Mouse (Mus musculus) limb, embryonic 10.5 days (tissue): ENCODE measurements around the gene Rapsn. TPM values are rescaled to one million over a fixed set of nuclear protein-coding genes. Genes with fewer than 3 reads are reported as not detected.

Experiments used
- DNase-seq: peaks from one replicate; pipeline ENCODE4 v3.0.0-alpha.2; 2017; ENCODE audit warnings: low spot score
- H3K27ac ChIP-seq: fragments of 300-500 bp; sonication (generic); 2 replicates; pipeline ENCODE4 v1.5.1; 2016; ENCODE audit warnings: mild to moderate bottlenecking
- H3K27me3 ChIP-seq: fragments of 300-500 bp; sonication (generic); 2 replicates; pipeline ENCODE4 v1.6.1; 2016; ENCODE audit warnings: low read depth, mild to moderate bottlenecking; ENCODE audit not compliant: poor library complexity, severe bottlenecking
- H3K36me3 ChIP-seq: fragments of 300-500 bp; sonication (generic); 2 replicates; pipeline ENCODE4 v1.6.1; 2016; ENCODE audit warnings: mild to moderate bottlenecking, moderate library complexity
- H3K4me1 ChIP-seq: fragments of 300-500 bp; sonication (generic); 2 replicates; pipeline ENCODE4 v1.6.1; 2016
- H3K4me3 ChIP-seq: fragments of 300-500 bp; sonication (generic); 2 replicates; pipeline ENCODE4 v1.5.1; 2016; ENCODE audit warnings: mild to moderate bottlenecking, moderate library complexity
- H3K9me3 ChIP-seq: fragments of 300-500 bp; sonication (generic); replicated peaks from 2 replicates; pipeline ENCODE4 v1.6.1; 2016; ENCODE audit warnings: mild to moderate bottlenecking
- WGBS: fragments of 180-500 bp; shearing (Covaris S2); methylation state at CpG from one replicate; pipeline ENCODE4 v1.1.7; 2016; 5-methylcytosine and 5-hydroxymethylcytosine counted together
- polyA plus RNA-seq: library from polyadenylated mRNA; unstranded; fragments of >200 nt; fragmentation: Nextera tagmentation; extraction: Ambion mirVana; gene quantifications from 2 replicates; pipeline ENCODE4 v1.2.1, GENCODE M21; 2016

Rapsn gene
- polyA plus RNA-seq, 1 experiment from 2014 or later: 1.4 TPM

DNA sequence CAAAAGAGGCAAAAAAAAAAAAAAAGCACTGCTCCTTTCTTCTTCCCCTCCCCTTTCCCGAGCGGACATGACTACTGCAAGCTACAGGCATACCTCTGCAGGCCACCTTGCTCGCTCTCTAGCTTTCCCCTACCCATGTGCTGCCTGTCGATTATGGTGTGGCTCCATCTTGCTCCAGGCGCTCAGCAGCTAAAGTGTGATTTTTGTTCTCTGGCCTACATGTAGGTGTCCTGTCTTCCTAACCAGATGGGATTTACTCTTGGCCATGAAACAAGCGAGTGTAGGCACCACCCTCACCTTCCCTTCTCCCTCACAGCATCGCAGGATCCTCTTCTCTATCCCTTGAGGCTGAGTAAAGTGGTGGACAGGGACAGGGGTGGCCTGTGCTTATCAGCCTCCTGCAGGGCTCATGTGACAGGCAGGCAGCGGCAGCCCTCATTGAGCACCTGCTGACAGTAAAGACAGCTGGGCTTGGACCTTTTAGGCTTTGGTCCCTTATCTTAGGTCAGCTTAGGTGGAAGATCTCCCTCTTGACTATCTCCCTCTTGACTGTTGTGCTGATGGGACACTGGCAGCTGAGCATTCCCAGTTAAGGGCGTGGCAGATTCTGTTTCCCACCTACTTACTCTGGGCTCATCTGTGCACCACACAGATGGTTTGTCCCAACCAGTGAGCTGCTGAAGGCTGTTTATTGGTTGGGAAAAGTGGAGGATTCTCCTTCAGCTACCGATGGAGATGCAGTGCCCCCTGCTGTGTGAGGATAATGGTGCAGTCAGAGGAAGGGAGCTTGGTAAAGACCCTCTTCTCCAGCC lies 25.3 kb downstream of the Rapsn start:
- Histone ChIP-seq H3K9me3 (no peaks in the 10 kb centered on the region), H3K4me1 (no peaks in the 10 kb centered on the region), H3K27me3 (no peaks in the 10 kb centered on the region), H3K36me3 (peaks cover 96% of the 10 kb centered on the region), H3K4me3 (no peak overlapping the region), H3K27ac (no peak overlapping the region)
- WGBS: 86% methylated on average over 10 of the region's 10 CpGs
- DNase-seq: no peak

DNA sequence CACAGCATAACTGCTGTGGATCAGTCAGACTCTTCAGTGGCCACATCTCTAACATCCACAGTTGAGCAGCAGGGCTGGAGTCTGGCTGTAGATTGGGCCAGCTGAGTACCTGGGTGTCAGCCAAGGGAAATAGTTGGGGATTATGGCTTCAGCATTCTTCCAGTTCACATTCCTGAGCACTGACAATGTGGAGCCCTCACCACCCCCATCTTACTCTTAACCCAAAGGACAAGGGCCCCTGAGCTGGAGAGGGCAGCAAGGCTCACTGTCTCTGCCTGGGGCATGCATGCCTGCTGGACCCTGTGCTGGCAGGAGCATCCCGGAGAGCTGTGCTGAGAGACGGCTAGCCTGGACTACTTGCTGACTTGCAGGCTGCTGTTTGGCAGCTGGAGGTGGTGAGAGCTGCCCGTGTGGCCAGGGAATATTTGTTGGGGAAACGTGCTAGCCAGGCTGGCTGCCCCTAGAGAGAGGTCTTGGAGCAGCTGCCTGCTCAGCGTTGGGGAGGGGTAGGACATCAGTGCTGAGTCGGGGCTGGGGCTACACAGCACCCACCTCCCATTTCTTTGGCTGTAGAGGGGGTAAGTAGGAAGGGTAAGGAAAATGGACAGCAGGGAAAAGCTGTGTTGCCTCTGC lies 26.5 kb downstream of the Rapsn start:
- Histone ChIP-seq H3K4me1 (no peaks in the 10 kb centered on the region), H3K36me3 (peaks cover 92% of the 10 kb centered on the region), H3K9me3 (no peaks in the 10 kb centered on the region), H3K27me3 (no peaks in the 10 kb centered on the region), H3K4me3 (no peak overlapping the region), H3K27ac (no peak overlapping the region)
- WGBS: 87% methylated on average over 6 of the region's 6 CpGs
- no peak for DNase-seq

DNA sequence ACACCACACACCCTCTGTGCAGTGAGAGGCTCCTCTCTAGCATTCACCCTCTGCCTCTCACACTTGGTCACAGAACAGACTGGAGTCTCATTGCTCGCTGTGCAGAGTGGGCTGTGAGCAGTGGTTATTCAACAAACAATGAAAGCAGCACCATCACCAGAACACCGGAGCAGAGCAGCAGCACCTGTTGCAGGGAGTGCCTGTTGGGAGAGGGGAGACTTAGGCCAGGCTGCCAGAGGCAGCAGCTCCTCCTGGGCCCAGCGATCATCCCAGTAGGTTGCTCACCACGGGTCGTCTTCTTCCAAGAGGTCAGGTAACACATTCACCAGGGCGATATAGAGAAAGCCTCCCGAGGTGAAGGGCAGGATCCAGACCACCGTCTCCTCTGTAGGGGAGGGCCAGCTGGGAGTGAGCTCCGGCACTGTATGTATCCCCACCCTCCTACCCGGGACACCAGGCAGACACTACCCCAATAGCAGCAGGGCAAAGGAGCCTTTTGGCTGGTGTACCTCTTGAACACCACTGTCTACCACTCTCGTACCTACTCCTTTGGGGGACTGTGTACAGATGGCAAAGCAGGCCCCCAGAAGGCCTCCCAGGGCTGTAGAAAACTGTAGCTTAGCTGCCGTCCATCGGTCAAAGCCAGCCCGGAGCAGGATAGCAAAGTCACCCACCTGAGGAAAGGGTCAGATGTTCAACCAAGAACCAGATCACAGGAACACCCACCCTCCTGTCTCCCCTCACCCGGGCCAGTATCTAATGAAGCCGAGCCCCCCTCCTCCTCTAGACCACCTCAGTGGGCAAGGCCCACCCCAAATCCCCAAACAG lies 27.6 kb downstream of the Rapsn start:
- Histone ChIP-seq H3K4me3 (no peak overlapping the region), H3K27me3 (no peaks in the 10 kb centered on the region), H3K36me3 (peaks cover 90% of the 10 kb centered on the region), H3K9me3 (no peaks in the 10 kb centered on the region), H3K4me1 (no peaks in the 10 kb centered on the region), H3K27ac (no peak overlapping the region)
- no peak for DNase-seq
- 92% methylated on average over 16 of the region's 16 CpGs for WGBS

DNA sequence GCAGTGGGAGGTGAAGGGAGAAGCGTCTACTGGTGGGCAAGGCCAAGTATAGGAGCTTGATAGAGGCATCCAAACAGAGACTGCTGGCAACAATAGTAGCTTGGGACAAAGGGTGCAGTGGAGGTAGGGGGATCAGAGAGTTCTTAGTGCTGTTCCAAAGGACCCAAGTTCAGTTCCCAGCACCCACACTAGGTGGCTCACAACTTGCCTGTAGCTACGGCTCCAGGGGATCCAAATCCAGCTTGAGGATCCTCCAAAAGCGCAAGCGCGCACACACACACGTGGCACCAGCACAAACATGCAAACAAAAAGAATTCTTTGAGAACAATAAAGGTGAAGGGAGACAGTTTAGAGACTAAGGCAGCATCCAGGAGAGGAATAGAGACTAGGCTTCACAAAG lies 28.8 kb downstream of the Rapsn start:
- H3K36me3 ChIP-seq: peaks cover 81% of the 10 kb centered on the region
- no peak for DNase-seq
- no peak overlapping the region for H3K27ac ChIP-seq

DNA sequence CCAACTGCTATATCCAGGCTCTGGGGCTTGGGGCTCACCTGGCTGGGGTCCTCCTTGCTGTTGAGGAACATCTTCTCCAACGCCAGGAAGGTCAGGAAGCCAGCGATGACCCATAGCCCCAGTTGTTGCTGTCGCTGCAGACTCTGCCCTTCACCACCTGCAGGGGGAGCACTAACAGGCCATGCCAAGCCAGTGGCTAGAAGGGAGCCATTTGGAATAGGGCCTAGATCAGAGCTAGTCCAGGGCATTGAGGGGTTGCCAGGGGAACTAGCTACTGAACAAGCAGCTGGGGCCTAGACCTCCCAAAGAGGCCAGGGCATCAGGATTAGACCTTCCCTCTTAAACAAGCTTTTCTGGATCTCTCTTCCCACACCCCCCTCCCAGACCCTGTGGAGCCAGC lies 30.1 kb downstream of the Rapsn start:
- Histone ChIP-seq H3K4me3 (no peak overlapping the region), H3K9me3 (no peaks in the 10 kb centered on the region), H3K4me1 (peaks cover 18% of the 10 kb centered on the region), H3K27me3 (no peaks in the 10 kb centered on the region), H3K36me3 (peaks cover 68% of the 10 kb centered on the region), H3K27ac (no peak overlapping the region)
- 44% methylated on average over 3 of the region's 3 CpGs for WGBS
- DNase-seq: peak; percentile 55

More for the DNA sequence above, 28.8 kb downstream of the Rapsn start:
- WGBS: 88% methylated on average over 6 of the region's 6 CpGs
- no peak overlapping the region for H3K4me3 ChIP-seq
- no peaks in the 10 kb centered on the region for H3K27me3 ChIP-seq
- peaks cover 11% of the 10 kb centered on the region for H3K4me1 ChIP-seq
- no peaks in the 10 kb centered on the region for H3K9me3 ChIP-seq

DNA sequence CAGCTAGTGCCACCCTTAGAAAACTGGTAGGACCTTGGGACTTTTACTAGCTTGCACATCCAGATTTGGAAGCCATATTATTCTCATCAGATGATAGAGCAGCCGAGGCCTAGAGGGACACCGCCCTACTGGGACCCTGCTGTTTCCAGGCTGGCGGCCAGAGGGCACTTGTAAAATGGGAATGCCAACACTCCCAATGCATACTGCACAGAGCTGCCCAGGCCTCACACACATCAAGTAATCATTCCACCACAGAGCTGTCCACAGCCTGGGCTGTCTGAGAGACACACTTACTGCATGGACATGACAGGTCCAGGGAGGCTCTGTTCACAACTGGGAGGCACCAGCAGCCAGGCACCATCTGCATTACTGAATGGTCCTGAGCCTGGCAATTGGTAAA lies 31.0 kb downstream of the Rapsn start:
- Histone ChIP-seq H3K27ac (no peak overlapping the region), H3K4me3 (no peak overlapping the region), H3K9me3 (no peaks in the 10 kb centered on the region), H3K27me3 (no peaks in the 10 kb centered on the region), H3K4me1 (peaks cover 27% of the 10 kb centered on the region), H3K36me3 (peaks cover 59% of the 10 kb centered on the region)
- WGBS: 87% methylated on average over 3 of the region's 3 CpGs
- DNase-seq: no peak

DNA sequence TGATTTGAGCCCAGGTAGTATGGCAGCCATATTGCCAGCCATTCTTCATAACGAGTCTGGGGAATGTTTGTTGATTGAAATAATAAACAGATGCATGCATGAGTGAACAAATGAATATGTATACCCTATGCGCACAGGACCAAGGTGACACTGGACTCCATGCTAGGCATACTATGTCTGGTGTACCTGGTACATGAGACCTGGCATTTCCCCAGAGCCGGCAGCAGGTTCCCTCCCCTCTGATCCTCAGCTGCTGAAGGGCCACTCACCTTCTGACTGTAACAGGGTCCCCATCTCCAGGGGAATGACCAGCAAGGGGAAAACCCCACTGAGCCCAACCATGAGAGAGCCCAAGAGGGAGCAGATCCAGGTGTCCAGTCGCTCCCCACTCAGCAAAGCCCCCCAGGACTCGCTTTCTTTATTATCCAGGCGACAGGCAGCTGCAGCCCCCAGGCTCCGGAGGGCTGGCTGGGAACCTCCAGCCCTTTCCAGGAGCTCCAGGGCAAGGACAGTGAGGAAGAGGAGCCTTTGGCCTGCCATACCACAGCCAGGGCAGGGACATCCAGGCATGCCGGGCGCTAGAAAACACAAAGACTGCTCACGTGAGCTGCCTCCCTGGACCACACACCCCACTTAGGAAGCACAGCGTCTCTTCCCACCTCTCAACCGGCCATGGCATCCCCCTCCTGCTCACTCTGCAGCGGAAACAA lies 32.9 kb downstream of the Rapsn start:
- Histone ChIP-seq H3K36me3 (peaks cover 40% of the 10 kb centered on the region), H3K27ac (peak overlapping the region; percentile 87; the same call in 1 of the 2 replicates), H3K27me3 (no peaks in the 10 kb centered on the region), H3K4me3 (peak overlapping the region; percentile 61), H3K9me3 (no peaks in the 10 kb centered on the region), H3K4me1 (peaks cover 32% of the 10 kb centered on the region)
- 54% methylated on average over 13 of the region's 13 CpGs for WGBS
- DNase-seq: no peak

DNA sequence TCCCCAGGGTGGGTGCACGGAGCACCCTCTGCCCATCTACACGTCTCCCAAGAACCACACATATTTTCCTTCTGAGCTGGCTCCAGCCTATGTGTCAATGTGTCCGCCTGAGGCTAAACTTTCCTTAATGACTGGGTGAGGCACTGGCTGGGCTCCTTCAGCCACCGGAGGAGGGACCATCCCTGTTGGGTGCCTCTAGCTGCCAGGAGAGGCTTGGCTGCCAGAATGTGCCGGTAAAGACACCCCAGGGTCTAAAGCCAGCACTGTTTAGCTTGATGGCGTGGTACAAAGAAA lies 33.4 kb downstream of the Rapsn start:
- no peaks in the 10 kb centered on the region for H3K27me3 ChIP-seq
- no peak for DNase-seq
- peaks cover 35% of the 10 kb centered on the region for H3K36me3 ChIP-seq
- no peaks in the 10 kb centered on the region for H3K9me3 ChIP-seq
- peaks cover 32% of the 10 kb centered on the region for H3K4me1 ChIP-seq
- peak overlapping the region; percentile 61 for H3K4me3 ChIP-seq
- peak overlapping the region; percentile 87; the same call in 1 of the 2 replicates for H3K27ac ChIP-seq
- WGBS: 44% methylated on average over 6 of the region's 6 CpGs

DNA sequence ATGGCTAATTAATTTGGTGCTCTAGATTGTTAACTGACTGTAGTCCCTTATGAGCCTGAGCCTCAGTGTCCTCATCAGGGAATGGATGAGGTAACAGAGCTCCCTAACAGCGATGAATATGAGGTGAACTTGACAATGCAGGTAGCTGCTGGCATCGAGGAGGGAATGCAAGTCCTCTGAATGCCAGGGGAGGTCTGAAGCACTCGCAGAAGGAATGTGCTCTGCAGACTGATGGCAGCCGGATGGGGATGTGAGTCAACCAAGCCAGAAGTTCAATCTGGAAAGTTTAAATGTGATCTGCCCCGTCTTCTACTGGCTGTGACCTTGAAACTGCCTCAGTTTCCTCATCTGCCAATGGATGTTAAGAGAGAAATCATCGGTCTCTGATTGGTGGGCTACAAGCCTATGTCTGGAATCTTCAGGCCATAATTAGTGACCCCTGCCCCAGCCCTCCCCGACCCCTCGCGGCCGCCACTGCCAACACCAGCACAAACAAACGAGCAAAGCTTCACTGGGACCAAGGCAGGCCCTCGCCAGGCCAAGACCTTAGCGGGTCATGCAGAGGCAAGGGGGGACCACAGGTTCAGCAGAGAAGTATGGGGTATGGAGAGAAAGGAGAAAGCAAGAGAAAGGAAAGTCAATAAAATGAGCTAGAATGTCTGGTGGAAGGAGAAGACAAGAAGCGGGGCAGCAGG lies 34.0 kb downstream of the Rapsn start:
- peaks cover 32% of the 10 kb centered on the region for H3K4me1 ChIP-seq
- no peaks in the 10 kb centered on the region for H3K27me3 ChIP-seq
- H3K4me3 ChIP-seq: peak overlapping the region; percentile 61
- peak; percentile 72 for DNase-seq
- 9% methylated on average over 14 of the region's 14 CpGs for WGBS
- H3K36me3 ChIP-seq: peaks cover 29% of the 10 kb centered on the region
- no peaks in the 10 kb centered on the region for H3K9me3 ChIP-seq
- H3K27ac ChIP-seq: peak overlapping the region; percentile 87

DNA sequence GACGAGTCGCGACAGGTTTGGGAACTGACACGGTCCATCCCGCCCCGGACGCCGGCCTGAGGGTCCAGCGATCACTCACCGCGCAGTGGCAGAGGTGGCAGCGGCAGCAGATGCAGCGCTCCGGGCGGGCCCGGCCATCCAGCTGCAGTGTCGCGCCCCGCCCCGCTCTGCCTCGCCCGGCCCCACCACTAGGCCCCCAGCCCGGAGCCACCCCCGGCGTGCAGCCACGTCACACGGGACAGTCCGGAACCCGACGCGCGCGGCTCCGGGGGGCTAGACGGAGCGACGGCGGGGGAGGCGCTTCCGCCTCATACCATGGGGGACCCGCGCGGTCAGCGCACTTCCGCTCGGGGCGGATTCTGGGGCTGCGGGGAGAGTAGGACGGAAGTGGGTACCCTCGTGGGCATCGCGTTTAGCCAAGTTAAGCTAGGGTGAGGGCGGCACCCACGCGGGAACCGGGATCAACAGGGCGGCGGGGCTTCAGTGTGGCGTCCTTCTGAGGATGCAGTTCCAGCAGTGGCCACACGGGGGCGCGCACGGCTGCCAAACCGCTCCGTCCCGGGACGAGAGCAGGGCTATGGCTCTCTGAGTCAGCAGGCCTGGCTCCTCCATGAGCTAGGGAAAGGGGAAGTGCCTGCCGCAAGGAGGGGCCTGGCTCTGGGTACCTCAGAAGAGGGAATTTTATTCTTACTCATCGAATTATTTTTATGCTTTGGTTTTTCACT lies 34.8 kb downstream of the Rapsn start, which contains the start of gene Slc39a13:
TSS of gene Slc39a13 (minus strand) at position 342 of the 725 bp plus-strand sequence.
- H3K27me3 ChIP-seq: no peaks in the 10 kb centered on the region
- under 1% methylated on average over 60 of the region's 69 CpGs for WGBS
- no peaks in the 10 kb centered on the region for H3K9me3 ChIP-seq
- DNase-seq: peak; percentile 96
- H3K4me1 ChIP-seq: peaks cover 35% of the 10 kb centered on the region
- H3K27ac ChIP-seq: peak within 1 kb of the TSS; percentile 87
- H3K4me3 ChIP-seq: peak within 1 kb of the TSS; percentile 61
- H3K36me3 ChIP-seq: peaks cover 23% of the 10 kb centered on the region

DNA sequence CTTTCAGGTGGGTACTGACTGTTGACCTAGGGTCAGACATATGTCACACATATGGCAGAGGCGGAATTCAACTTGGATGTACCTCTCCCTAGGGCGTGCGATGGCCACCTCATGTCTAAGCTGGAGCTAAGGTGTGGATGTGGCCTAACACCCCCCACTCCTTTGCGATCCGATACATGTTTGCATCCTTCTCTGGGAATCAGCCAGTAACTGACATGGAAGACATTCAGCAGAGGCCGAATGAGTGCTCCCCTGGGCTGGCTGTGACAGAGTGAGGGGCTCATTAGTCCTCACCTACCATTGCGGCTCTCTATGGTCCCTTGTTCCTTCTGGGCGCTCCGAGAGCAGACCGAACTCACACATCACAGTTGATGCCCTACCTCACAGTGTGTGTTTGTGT lies 35.6 kb downstream of the Rapsn start:
- WGBS: 86% methylated on average over 10 of the region's 10 CpGs
- Histone ChIP-seq H3K4me1 (peaks cover 35% of the 10 kb centered on the region), H3K9me3 (no peaks in the 10 kb centered on the region), H3K27ac (peak overlapping the region; percentile 87), H3K4me3 (peak overlapping the region; percentile 61), H3K36me3 (peaks cover 16% of the 10 kb centered on the region), H3K27me3 (no peaks in the 10 kb centered on the region)
- DNase-seq: no peak
